Comparison of ENCODE assay signal across 17 mouse cellular contexts in genomic region chr2:75482484-75482883, GRCm38 (mm10).
"Had no signal": no experiment of that assay in that cellular context is flagged by ENCODE, and none has a peak within 500 bp of the region (broad histone marks: within the 10 kb centered on the region; RNA-seq: fewer than 3 reads in every experiment).

No protein-coding gene starts in this region.

- H3K4me1 ChIP-seq: megakaryocyte, embryonic 14.5 days had no signal

- H3K36me3 ChIP-seq: limb, embryonic 12.5 days; limb, embryonic 15.5 days; midbrain, embryonic 12.5 days had no signal

- H3K4me3 ChIP-seq: limb, embryonic 12.5 days; limb, embryonic 15.5 days; megakaryocyte, embryonic 14.5 days; midbrain, embryonic 12.5 days had no signal

- DNase-seq: kidney, adult 2 months; kidney, postnatal 25 days; left cerebral cortex, postnatal 4 days; liver, postnatal 0 days; lung, embryonic 14.5 days; thymus, adult 18-20 months; thymus, postnatal 36 days had no signal

- H3K9ac ChIP-seq: limb, embryonic 12.5 days; limb, embryonic 15.5 days; liver, embryonic 14.5 days; liver, postnatal 0 days; lung, embryonic 14.5 days; midbrain, embryonic 12.5 days had no signal

- H3K9me3 ChIP-seq: limb, embryonic 12.5 days; limb, embryonic 15.5 days; megakaryocyte, embryonic 14.5 days; midbrain, embryonic 12.5 days had no signal

- H3K27ac ChIP-seq: kidney, postnatal 0 days; limb, embryonic 12.5 days; limb, embryonic 15.5 days; liver, embryonic 14.5 days; macrophage had no signal

- ATAC-seq: intestine, postnatal 0 days; liver, postnatal 0 days; lung, postnatal 0 days had no signal

- H3K4me2 ChIP-seq: limb, embryonic 12.5 days; limb, embryonic 15.5 days; liver, embryonic 11.5 days; lung, embryonic 14.5 days; midbrain, embryonic 12.5 days had no signal
